Mouse (Mus musculus): Measurements from ENCODE around the gene Ccnd3. TPM values are rescaled to one million over a fixed set of nuclear protein-coding genes. Genes with fewer than 3 reads are reported as not detected.

The Ccnd3 gene
- 100 to 1,000 TPM; 408 to 430 TPM for total RNA-seq (2021)
- long read RNA-seq, experiment 1, transcript Ccnd3-205 (5 exons, 1,977 nt), result major isoform, 207 of 278 reads
- long read RNA-seq, experiment 1, partial matches to known transcripts, result 60 of 278 reads
- long read RNA-seq, experiment 1, other reads (novel, unspliced or antisense), result 5 of 278 reads
- long read RNA-seq, experiment 2, transcript Ccnd3-205 (5 exons, 1,977 nt), result major isoform, 198 of 226 reads
- long read RNA-seq, experiment 2, partial matches to known transcripts, result 5 of 226 reads
- long read RNA-seq, experiment 2, other reads (novel, unspliced or antisense), result 20 of 226 reads

DNA sequence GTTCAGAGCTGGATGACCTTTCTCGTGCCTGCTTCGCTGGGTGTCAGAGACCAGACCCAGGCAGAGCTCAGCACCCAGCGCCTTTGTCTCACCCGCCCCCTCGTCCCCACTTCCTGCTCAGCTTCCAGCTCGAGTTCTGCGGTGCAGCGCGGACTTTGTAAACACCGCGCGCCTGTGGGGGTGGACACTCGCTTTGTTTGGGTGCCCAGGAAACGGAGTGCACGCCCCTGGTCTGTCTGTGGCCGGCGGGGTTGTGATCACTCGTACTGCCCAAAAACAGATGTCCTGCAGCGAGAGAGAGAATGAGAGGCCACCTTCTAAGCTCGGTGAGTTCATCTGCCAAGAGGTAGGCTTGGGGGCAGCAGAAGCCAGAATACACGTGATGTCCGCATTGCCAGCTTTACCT is at the start of gene Ccnd3:
Ccnd3 (plus strand) TSS at position 111 of the 406 bp plus-strand sequence.
- peak; percentile 81 to 83 for DNase-seq

DNA sequence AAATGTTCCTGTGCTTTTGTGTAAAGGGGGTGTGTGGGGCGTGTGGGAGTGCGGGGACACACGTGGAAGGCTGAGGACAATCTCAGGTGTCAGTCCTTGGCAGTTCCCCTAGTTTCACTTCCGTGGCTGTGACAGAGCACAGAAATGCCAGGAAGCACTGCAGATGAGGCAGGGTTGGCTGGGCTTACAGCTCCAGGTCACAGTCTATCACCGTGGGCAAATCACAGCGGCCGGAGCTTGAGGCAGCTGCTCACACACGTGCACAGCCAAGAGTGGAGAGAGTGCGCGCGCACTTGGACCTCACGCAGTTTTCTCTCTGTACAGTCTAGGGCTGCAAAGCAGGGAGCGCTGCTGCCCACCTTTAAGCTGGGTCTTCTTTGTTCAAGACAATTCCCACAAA is 46.5 kb upstream of the Ccnd3 start:
- DNase-seq, result no peak

DNA sequence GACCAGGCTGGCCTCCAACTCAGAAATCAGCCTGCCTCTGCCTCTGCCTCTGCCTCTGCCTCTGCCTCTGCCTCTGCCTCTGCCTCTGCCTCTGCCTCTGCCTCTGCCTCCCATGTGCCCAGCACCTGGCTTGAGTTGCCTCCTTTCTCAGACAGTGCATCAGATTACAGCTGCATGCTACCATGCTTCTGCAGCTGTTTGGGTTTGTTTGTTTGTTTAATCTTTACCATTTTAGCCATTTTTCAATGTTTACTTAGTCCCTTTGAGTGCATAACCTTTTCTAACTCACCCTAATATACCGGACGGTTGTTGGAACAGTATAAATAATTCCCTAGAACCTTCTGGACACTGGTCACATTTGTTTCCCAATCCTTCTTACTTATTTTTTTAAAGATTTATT is 45.9 kb upstream of the Ccnd3 start:
- no peak for DNase-seq

DNA sequence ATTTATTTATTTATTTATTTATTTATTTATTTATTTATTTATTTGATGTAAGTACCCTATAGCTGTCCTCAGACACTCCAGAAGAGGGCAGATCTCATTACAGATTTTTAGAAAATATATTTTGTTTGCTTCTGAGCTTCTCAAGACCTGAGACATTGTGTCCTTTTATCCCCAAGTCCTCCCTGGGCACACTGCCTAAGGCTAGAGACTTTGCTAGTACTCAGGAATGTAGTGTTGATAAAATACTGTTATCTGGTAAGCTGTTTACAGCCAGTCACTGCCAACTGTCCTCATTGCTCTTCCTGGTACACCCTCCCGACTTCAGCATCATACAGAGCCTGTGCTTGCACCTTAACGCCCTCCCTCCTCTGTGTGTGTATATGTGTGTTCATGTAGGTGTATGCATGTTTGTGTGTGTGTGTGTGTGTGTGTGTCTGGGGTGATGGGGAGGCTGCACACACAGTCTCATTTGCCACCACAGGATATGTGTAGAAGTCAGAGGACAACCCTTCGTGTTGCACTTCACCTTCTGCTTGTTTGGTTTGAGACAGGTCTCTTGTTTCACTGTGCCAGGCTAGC is 45.4 kb upstream of the Ccnd3 start:
- DNase-seq, result no peak

DNA sequence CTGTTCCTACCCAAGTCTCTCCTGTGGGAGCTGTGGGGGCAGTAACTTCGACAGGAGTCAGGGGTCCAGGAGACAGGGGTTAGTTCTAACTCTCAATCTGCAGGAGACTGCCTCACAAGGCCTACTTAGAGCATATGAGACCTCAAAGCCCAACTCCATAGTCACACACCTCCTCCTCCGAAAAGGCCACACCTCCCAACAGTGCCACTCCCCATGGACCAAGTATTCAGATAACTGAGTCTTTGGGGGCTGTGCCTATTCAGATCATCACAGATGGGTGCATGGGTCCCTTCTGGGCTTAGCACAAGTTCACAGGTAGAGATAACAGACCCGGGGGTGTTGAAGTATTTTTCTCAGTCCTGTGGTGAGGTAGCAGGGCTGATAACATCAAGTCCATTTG is 43.2 kb upstream of the Ccnd3 start:
- no peak for DNase-seq

DNA sequence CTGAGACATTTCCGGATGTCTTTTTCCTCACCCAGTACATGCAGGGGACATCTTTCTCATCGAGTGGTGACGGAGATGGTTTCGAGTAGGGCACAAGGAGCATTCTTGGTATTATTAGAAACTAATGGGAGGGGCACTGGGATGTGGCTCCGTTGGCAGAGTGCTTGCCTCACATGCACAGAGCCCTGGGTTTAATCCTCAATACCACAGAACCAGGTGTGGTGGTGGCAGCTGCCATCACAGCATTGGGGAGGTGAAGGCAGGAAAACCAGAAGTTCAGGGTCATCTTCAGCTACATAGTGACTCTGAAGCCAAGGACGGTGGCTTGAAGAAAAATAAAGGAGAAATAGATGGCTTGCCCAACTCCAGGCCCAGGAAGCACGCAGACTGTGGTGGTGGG is 42.6 kb upstream of the Ccnd3 start:
- no peak for DNase-seq

GRCm38 (mm10) chr17:47462728-47463388 is 42.0 kb upstream of the Ccnd3 start:
- no peak for DNase-seq

DNA sequence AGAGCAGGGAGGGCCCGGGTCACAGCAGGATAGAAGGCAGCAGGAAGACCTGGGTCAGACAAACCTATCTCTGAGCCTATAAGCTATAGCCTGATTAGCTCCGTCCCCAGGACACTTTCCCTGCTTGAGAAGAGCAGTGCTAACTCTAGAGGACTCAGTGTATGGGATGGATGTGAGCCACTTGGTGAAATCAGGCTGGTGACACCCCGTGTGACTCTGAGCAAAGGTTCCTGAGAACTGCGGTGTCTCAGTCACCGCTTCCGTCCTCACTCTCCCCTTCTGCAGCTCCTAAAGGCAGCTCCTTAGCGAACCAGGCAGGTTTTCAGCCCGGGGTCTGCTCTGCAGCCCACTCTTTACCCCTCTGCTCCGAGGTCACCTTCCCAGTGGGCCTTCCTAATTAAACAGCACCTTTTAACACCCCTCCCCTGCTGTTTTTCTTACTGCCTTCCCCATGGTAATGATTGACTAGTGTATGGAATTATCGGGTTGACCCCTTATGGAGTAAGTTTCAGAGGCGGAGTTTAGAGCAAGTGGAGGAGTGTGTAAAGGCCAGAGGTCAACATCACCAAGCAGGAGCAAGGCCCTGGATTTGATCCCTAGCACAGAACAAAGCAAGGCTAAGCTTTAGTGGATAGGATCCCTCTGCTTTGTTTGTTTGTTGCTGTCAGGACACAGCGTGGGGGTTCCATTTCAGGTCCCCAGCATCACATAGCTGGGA is 40.4 kb upstream of the Ccnd3 start:
- no peak for DNase-seq

GRCm38 (mm10) chr17:47465016-47465415 is 39.8 kb upstream of the Ccnd3 start:
- no peak for DNase-seq

- DNase-seq, result no peak
Observed at GRCm38 (mm10) chr17:47466284-47466683, 38.6 kb upstream of the Ccnd3 start.

DNA sequence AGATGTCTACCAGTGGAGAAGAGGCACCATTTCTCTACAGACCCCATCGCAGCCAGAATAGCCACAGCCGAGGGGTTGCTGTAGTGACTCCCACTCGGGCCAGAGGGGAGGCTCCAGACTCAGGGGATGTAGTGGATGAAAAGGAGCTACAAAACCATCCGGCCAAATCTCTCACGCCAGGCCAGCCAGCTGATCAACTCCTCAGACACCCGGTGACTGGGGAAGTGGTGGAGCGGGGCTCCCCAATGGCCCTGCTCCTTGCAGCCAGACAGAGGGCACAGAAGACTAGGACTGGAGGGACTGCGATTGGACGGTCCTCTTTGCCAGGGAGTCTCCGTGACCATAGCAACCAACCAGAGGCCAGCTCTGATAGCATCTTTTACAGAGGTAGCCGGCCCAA is 37.2 kb upstream of the Ccnd3 start:
- DNase-seq, result no peak

DNA sequence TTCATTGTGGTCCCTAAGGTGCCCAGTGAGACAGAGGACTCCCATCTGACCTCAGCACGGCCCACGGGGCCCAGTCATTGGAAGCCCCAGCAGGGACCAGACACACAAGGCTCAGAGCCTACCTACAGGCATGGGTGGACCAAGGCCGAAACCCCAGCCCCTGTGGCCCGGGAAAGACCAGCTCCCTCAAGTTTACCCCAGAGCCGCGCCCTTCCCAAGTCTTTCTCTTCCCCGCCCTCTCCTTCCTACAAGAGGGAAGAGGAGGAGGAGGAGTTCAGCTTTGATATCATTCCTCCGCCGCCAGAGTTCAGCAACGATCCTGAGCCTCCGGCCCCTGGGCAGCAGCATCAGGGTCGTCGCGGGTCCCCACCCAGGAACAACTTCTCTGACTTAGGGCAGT is 36.8 kb upstream of the Ccnd3 start:
- DNase-seq, result no peak

- no peak for DNase-seq
Observed at GRCm38 (mm10) chr17:47468466-47468865, 36.4 kb upstream of the Ccnd3 start.

DNA sequence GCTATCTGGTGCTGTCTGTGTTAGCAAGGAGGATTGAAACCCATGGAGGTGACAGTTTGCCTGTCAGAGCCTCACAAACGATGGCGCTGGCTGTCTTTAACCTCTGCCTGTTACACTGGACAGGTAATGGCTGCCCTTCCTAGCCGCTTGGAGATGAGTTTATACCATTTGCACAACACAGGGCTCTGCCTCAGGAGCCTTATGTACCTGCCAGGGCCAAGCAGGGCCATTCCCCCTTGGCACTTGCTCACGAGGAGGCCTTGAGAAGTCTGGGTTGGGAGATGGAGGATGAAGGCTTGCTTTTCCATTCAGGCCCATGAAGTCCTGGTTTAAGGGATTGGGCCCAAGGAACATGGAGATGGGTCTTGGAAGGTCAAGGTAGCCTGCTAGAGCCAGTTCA is 35.2 kb upstream of the Ccnd3 start:
- no peak for DNase-seq

DNA sequence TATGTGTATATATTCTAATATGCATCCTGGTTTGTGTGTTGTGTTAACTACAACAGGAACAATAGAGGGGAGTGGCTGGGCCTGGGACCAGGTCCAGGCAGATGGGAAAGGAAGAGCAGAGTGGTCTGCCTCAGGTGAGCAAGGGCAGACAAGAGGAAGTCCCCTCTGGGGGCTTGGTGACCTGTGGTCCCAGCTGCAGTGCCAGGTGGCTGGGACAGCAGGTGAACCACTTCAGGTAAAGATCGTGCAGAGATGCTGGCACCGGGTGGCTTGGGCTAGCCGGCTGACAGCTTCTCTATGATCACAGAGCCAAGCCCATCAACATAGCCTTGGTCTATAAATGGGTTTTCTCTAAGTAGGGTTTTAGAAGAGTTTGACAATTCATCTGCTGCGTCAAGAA is 34.7 kb upstream of the Ccnd3 start:
- no peak for DNase-seq

- DNase-seq, result no peak
Observed at GRCm38 (mm10) chr17:47470686-47471085, 34.2 kb upstream of the Ccnd3 start.

- DNase-seq, result no peak
Observed at GRCm38 (mm10) chr17:47472435-47473350, 32.2 kb upstream of the Ccnd3 start.

GRCm38 (mm10) chr17:47473434-47473974 is 31.3 kb upstream of the Ccnd3 start:
- DNase-seq, result peak; percentile 74 to 81

- no peak for DNase-seq
Observed at GRCm38 (mm10) chr17:47474250-47474649, 30.6 kb upstream of the Ccnd3 start.

GRCm38 (mm10) chr17:47475181-47475580 is 29.7 kb upstream of the Ccnd3 start:
- no peak for DNase-seq

DNA sequence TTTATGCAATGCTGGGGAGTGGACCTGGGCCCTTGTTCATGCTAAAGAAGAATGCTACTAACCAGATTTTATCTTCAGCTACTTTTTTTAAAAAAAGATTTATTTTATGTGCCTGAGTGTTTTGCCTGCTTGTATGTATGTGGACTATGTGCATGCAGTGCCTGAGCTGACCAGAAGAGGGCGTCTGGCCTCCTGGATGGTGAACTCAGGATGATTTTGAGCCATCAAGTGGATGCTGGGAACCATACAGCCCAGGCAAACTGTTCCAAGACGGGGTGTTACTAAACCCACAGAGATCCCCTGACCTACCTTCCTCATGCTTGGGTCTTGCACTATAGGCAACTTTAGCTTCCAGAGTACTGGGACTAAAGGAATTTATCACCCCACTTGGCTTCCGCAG is 29.1 kb upstream of the Ccnd3 start:
- DNase-seq, result no peak

GRCm38 (mm10) chr17:47479887-47480286 is 25.0 kb upstream of the Ccnd3 start:
- DNase-seq, result no peak
